Mouse (Mus musculus): ENCODE results near the gene Gm39566.

GRCm38 (mm10) chr11:69818365-69818764 is 3.3 kb upstream of the Gm39566 start, which contains the start of gene Spem2:
- TF ChIP-seq GATA1 (IDR thresholded peaks at IDR 0.05; ENCODE audit: low read length), result no peak
- TF ChIP-seq TAL1 (IDR thresholded peaks at IDR 0.05; ENCODE audit: low read length), result no peak

All from erythroblast, embryonic 14.5 days (primary cell).